In genomic region chr1:74092242-74092641, GRCm38 (mm10) we compare ENCODE assay signal across 7 mouse cellular contexts. TPM values are rescaled to one million over a fixed set of nuclear protein-coding genes. Genes with fewer than 3 reads are reported as not detected.
A peak's percentile ranks its signal among the peaks of the same experiment; 100 is the strongest.
DNase-seq lines count a peak whose midpoint lies in the region; ATAC-seq lines count a peak whose summit lies in the region.

No protein-coding gene starts in this region.

- ATAC-seq in erythroblast, adult 5-6 weeks (replicated peaks; ENCODE audit: low FRiP score, poor library complexity, severe bottlenecking), result no peak

- DNase-seq in 3134 (ENCODE audit: extremely low read depth, insufficient read length, low spot score) (peak; percentile 62), 416B (ENCODE audit: low read depth) (peak; percentile 9)
- peak; percentile 64 to 77 for DNase-seq in gastrocnemius, adult 8-10 months (ENCODE audit: low spot score in 2 of 2)
- peak; percentile 57 to 64 for DNase-seq in kidney, postnatal 36 days
- DNase-seq in thymus, adult 18-20 months, result no peak
- no peak for DNase-seq in cerebellum, adult 11-12 months

RNA-seq across cellular contexts. Expression of gene Tns1, which starts 32.0 kb away (rescaled TPM):
- 100 to 1,000 TPM; 217 to 331 (median 279) TPM for total RNA-seq in gastrocnemius, adult 8-10 months (2022)
- total RNA-seq in erythroblast, adult 5-6 weeks (2015; ENCODE audit: low replicate concordance), result 8.5 and 9.2 TPM in 2 replicates
- 11.9 and 21.6 TPM in 2 replicates for total RNA-seq in erythroblast, adult 5-6 weeks (2017; ENCODE audit: low replicate concordance)

RNA-seq across cellular contexts. Expression of gene Rufy4, which starts 33.1 kb away (rescaled TPM):
- total RNA-seq in gastrocnemius, adult 8-10 months (2022), result not detected
- total RNA-seq in erythroblast, adult 5-6 weeks (2015; ENCODE audit: low replicate concordance), result not detected in 2 replicates
- total RNA-seq in erythroblast, adult 5-6 weeks (2017; ENCODE audit: low replicate concordance), result not detected in 2 replicates

Comparison
In these comparisons a context has a peak if more than half of its experiments do, and no peak if none do; other contexts are left out.
1. DNase-seq: peak in 3134 (single experiment), 416B (single experiment), gastrocnemius, adult 8-10 months (2 of 2) and kidney, postnatal 36 days (2 of 2); none in thymus, adult 18-20 months (0 of 2) and cerebellum, adult 11-12 months (single experiment).
2. RNA of gene Tns1, which starts 32.0 kb away (total RNA-seq): 217 to 331 TPM in gastrocnemius, adult 8-10 months; 8.5 to 21.6 TPM in erythroblast, adult 5-6 weeks; every median in the first group is over 4 times any median in the second.